Mouse (Mus musculus) intestine, postnatal 0 days (tissue): Measurements from ENCODE around the gene Ebf1. TPM values are rescaled to one million over a fixed set of nuclear protein-coding genes. Genes with fewer than 3 reads are reported as not detected.

ENCODE experiments used
- ATAC-seq: fragments of 200-750 bp; cut with Nextera tagmentation; 2 replicates; pipeline ENCODE4 v1.8.0; 2017; ENCODE audit warnings: mild to moderate bottlenecking, moderate TSS enrichment, moderate library complexity
- H3K27ac ChIP-seq: fragments of 300-500 bp; sonication (generic); 2 replicates; pipeline ENCODE4 v1.5.1; 2014; ENCODE audit warnings: mild to moderate bottlenecking, low read depth, low read length, moderate library complexity
- H3K27me3 ChIP-seq: fragments of 300-500 bp; sonication (generic); replicated peaks from 2 replicates; pipeline ENCODE4 v1.6.1; 2014; ENCODE audit warnings: low read length, mixed read lengths; ENCODE audit not compliant: control insufficient read depth, insufficient read depth
- H3K36me3 ChIP-seq: fragments of 300-500 bp; sonication (generic); 2 replicates; pipeline ENCODE4 v1.6.1; 2014; ENCODE audit warnings: mild to moderate bottlenecking, moderate library complexity; ENCODE audit not compliant: control insufficient read depth, insufficient read depth
- H3K4me1 ChIP-seq: fragments of 300-500 bp; sonication (generic); replicated peaks from 2 replicates; pipeline ENCODE4 v1.6.1; 2014; ENCODE audit warnings: antibody characterized with exemption, low read length, mixed read lengths; ENCODE audit not compliant: control insufficient read depth, insufficient read depth
- H3K4me2 ChIP-seq: fragments of 300-500 bp; sonication (generic); replicated peaks from 2 replicates; pipeline ENCODE4 v1.6.1; 2014; ENCODE audit warnings: low read depth, mild to moderate bottlenecking, moderate library complexity
- H3K4me3 ChIP-seq: fragments of 300-500 bp; sonication (generic); 2 replicates; pipeline ENCODE4 v1.5.1; 2014; ENCODE audit warnings: low read depth, low read length
- H3K9ac ChIP-seq: fragments of 300-500 bp; sonication (generic); 2 replicates; pipeline ENCODE4 v1.6.1; 2014; ENCODE audit warnings: mild to moderate bottlenecking, low read depth, low read length
- H3K9me3 ChIP-seq: fragments of 300-500 bp; sonication (generic); 2 replicates; pipeline ENCODE4 v1.6.1; 2016; ENCODE audit warnings: mixed run types; ENCODE audit not compliant: control insufficient read depth
- CTCF ChIP-seq: sonication (generic); IDR thresholded peaks from 2 replicates; pipeline ENCODE4 v1.5.1; 2016; ENCODE audit warnings: low read depth, mild to moderate bottlenecking, control low read depth, antibody characterized with exemption, moderate library complexity
- WGBS: fragments of 180-500 bp; shearing (Covaris S2); extraction: QIAGEN DNeasy Blood & Tissue Kit; methylation state at CpG from one replicate; pipeline ENCODE4 v1.1.7; 2014; 5-methylcytosine and 5-hydroxymethylcytosine counted together
- polyA plus RNA-seq: library from polyadenylated mRNA; unstranded; fragments of >200 nt; fragmentation: Nextera tagmentation; extraction: Ambion mirVana; gene quantifications from 2 replicates; pipeline ENCODE4 v1.2.1, GENCODE M21; 2015

The Ebf1 gene
- polyA plus RNA-seq, 1 experiment from 2014 or later, result 4.0 TPM

- H3K27me3 ChIP-seq, result no peaks in the 10 kb centered on the region
- TF ChIP-seq CTCF, result no peak
- H3K36me3 ChIP-seq, result no peaks in the 10 kb centered on the region
- no peaks in the 10 kb centered on the region for H3K4me1 ChIP-seq
- H3K4me3 ChIP-seq, result no peak overlapping the region
- H3K4me2 ChIP-seq, result no peak overlapping the region
- H3K27ac ChIP-seq, result no peak overlapping the region
- 24% methylated on average over 16 of the region's 16 CpGs for WGBS
- H3K9me3 ChIP-seq, result no peaks in the 10 kb centered on the region
- ATAC-seq, result no peak
- H3K9ac ChIP-seq, result no peak overlapping the region
Measured at GRCm38 (mm10) chr11:44696539-44697201, 79.6 kb downstream of the Ebf1 start.

- Histone ChIP-seq H3K9ac (no peak overlapping the region), H3K27ac (no peak overlapping the region), H3K36me3 (no peaks in the 10 kb centered on the region), H3K27me3 (no peaks in the 10 kb centered on the region), H3K4me2 (no peak overlapping the region), H3K9me3 (no peaks in the 10 kb centered on the region), H3K4me3 (no peak overlapping the region), H3K4me1 (no peaks in the 10 kb centered on the region)
- TF ChIP-seq CTCF, result no peak
- ATAC-seq, result no peak
- WGBS, result 69% methylated on average over 4 of the region's 4 CpGs
Measured at GRCm38 (mm10) chr11:44700181-44700580, 83.1 kb downstream of the Ebf1 start.

DNA sequence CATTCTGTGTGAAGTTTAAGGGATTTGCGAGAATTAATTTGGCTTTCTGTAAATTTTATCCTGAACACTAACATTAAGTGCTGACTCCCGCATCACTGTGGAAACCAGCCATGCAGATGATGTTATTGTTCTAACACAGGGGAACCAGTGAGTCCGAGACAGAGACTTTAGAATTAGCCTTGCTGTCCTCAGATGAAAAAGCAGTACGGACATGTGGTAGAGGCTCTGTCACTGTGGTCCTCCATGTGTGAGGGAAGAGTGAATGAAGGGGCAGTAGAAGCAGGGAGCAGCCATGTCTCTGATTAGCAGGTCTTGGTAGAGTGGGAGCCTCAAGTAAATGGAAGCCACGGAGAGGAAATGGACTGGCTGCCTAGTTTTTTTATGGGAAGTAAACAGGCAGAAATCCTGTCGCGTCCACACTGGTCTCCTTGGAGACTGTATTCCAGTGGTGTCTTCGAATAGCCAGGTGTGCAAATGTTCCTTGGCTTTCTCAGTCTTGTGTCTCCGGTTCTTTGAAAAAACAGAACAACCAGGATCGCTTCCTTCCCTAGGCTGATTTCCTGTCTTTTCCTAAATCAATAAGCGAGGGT, 84.2 kb downstream of the Ebf1 start:
- H3K4me1 ChIP-seq, result no peaks in the 10 kb centered on the region
- H3K9me3 ChIP-seq, result no peaks in the 10 kb centered on the region
- 60% methylated on average over 11 of the region's 11 CpGs for WGBS
- H3K27ac ChIP-seq, result no peak overlapping the region
- no peaks in the 10 kb centered on the region for H3K27me3 ChIP-seq
- no peak for ATAC-seq
- no peak overlapping the region for H3K4me2 ChIP-seq
- no peak overlapping the region for H3K9ac ChIP-seq
- H3K4me3 ChIP-seq, result no peak overlapping the region
- no peaks in the 10 kb centered on the region for H3K36me3 ChIP-seq
- TF ChIP-seq CTCF, result no peak

- TF ChIP-seq CTCF, result no peak
- ATAC-seq, result no peak
Measured at GRCm38 (mm10) chr11:44701864-44702263, 84.7 kb downstream of the Ebf1 start.

GRCm38 (mm10) chr11:44702716-44703486, 85.8 kb downstream of the Ebf1 start:
- H3K27ac ChIP-seq, result no peak overlapping the region
- TF ChIP-seq CTCF, result no peak
- ATAC-seq, result no peak
- no peaks in the 10 kb centered on the region for H3K36me3 ChIP-seq
- 90% methylated on average over 8 of the region's 8 CpGs for WGBS
- H3K4me2 ChIP-seq, result no peak overlapping the region
- H3K9me3 ChIP-seq, result no peaks in the 10 kb centered on the region
- H3K4me1 ChIP-seq, result no peaks in the 10 kb centered on the region
- H3K27me3 ChIP-seq, result no peaks in the 10 kb centered on the region
- no peak overlapping the region for H3K4me3 ChIP-seq
- no peak overlapping the region for H3K9ac ChIP-seq

More at GRCm38 (mm10) chr11:44701864-44702263, 84.7 kb downstream of the Ebf1 start:
- WGBS, result 59% methylated on average over 1 of the region's 1 CpGs
- H3K4me3 ChIP-seq, result no peak overlapping the region
- H3K36me3 ChIP-seq, result no peaks in the 10 kb centered on the region
- no peak overlapping the region for H3K27ac ChIP-seq
- no peaks in the 10 kb centered on the region for H3K4me1 ChIP-seq
- H3K9ac ChIP-seq, result no peak overlapping the region
- H3K9me3 ChIP-seq, result no peaks in the 10 kb centered on the region
- no peak overlapping the region for H3K4me2 ChIP-seq
- no peaks in the 10 kb centered on the region for H3K27me3 ChIP-seq

- H3K27ac ChIP-seq, result no peak overlapping the region
- 94% methylated on average over 5 of the region's 5 CpGs for WGBS
- H3K4me1 ChIP-seq, result no peaks in the 10 kb centered on the region
- TF ChIP-seq CTCF, result no peak
- no peaks in the 10 kb centered on the region for H3K9me3 ChIP-seq
- H3K27me3 ChIP-seq, result no peaks in the 10 kb centered on the region
- no peak overlapping the region for H3K4me2 ChIP-seq
- H3K36me3 ChIP-seq, result no peaks in the 10 kb centered on the region
- no peak overlapping the region for H3K9ac ChIP-seq
- ATAC-seq, result no peak
- H3K4me3 ChIP-seq, result no peak overlapping the region
Measured at GRCm38 (mm10) chr11:44703951-44704350, 86.8 kb downstream of the Ebf1 start.
